Mouse (Mus musculus) midbrain, embryonic 11.5 days (tissue): ENCODE data around the gene Kank1. TPM values are rescaled to one million over a fixed set of nuclear protein-coding genes. Genes with fewer than 3 reads are reported as not detected.

Experiments used
- polyA plus RNA-seq: library from polyadenylated mRNA; unstranded; fragments of >200 nt; fragmentation: Nextera tagmentation; extraction: Ambion mirVana; gene quantifications from 2 replicates; pipeline ENCODE4 v1.2.1, GENCODE M21; 2014

Gene Kank1
- polyA plus RNA-seq, 1 experiment from 2014 or later = 13.3 TPM

Other genes with a start within 250 kb of the Kank1 start
- 0.98 and 1.7 TPM in 2 replicates for gene Dock8, start 237.4 kb upstream of the Kank1 start, polyA plus RNA-seq